Mouse (Mus musculus) lung, postnatal 36 days (tissue): ENCODE data around the gene Polr2b.
A peak's percentile ranks its signal among the peaks of the same experiment; 100 is the strongest.

ENCODE experiments used
- DNase-seq: peaks from one replicate; pipeline ENCODE4 v3.0.0; 2022; ENCODE audit warnings: mixed read lengths

The Polr2b gene

GRCm38 (mm10) chr5:77388359-77388758 lies 78.4 kb downstream of the Polr2b start:
- no peak for DNase-seq

GRCm38 (mm10) chr5:77390272-77390671 lies 80.3 kb downstream of the Polr2b start:
- DNase-seq, result no peak

GRCm38 (mm10) chr5:77393094-77393619 lies 83.2 kb downstream of the Polr2b start:
- no peak for DNase-seq

DNA sequence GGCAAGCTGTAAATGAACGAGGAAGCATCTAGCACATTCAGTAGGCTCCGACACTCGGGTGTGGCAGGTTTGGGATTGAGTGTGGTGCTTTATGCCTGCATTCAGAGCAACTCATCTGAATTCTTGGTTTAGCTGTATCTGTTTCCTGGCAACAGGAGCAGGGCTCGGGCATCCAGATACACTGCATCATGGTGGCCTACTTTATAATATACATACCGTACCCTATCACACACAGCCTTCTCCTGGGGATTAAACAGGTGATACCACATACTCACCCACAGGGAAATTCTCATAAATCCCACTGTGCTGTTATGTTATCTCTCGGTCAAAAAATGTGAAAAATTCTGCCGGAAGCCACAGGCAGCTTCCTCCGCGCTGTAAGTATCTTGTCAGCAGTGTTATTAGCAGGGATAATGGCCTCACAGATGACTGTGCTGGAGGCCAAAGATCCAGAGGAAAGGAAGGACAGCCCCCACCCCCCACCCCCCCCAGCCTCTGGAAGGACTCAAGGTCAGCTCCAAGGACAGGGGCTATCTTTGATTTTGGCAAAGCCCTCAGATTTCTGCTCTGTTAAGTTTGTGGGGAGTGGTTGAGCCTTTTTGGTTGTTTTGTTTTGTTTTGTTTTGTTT lies 84.2 kb downstream of the Polr2b start:
- no peak for DNase-seq

DNA sequence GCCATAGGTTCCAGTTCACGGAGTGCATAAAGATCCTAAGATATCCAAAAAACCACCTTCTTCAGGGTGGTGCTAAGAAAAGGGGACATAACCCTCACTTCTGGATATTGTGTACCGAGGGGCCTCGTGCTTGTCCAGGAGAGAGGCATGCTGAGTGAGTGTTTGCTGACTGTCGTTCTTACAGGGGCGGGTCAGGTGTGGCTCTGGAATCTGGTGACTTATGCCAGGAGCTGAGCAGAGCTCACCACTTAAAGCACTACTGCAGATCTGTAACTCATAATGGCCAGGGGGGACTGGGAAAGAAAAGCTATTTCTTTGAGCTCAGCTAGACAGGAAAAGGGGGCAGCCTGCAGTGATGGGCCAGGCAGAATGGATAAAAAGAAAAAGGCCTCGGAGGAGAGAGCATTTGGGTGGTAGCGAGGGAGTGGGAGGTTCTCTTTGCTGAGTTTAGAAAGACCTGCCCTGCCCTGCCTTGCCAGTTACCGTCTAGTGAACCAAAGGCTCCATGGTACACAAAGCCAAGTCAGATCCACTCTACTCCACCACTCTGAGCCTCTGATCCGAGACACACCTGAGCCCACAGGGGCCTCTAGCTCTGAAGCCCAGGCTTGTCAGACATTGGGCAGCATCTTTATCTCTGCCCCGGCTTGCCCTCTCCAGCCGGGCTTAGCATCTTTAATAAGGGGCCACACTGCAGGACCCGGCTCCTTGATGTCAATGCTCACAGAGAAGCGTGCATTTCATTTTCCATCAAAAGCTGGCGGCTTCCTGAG lies 88.5 kb downstream of the Polr2b start:
- peak; percentile 84 for DNase-seq
